Mouse (Mus musculus) megakaryocyte, embryonic 14.5 days (primary cell): Measurements from ENCODE around the gene Hmox1. TPM values are rescaled to one million over a fixed set of nuclear protein-coding genes. Genes with fewer than 3 reads are reported as not detected.

Source experiments
- H3K27me3 ChIP-seq: replicated peaks from 2 replicates; pipeline ENCODE3; 2012; ENCODE audit warnings: inconsistent platforms
- H3K36me3 ChIP-seq: replicated peaks from 2 replicates; pipeline ENCODE3; 2012; ENCODE audit warnings: low read length, inconsistent platforms, mixed read lengths
- H3K4me1 ChIP-seq: 2 replicates; pipeline ENCODE4 v1.6.1; 2012; ENCODE audit warnings: inconsistent platforms
- H3K4me3 ChIP-seq: replicated peaks from 2 replicates; pipeline ENCODE3; 2012; ENCODE audit warnings: moderate library complexity, mild to moderate bottlenecking, inconsistent platforms
- H3K9me3 ChIP-seq: 2 replicates; pipeline ENCODE4 v1.6.1; 2012; ENCODE audit warnings: inconsistent platforms
- FLI1 ChIP-seq: IDR thresholded peaks from 2 replicates; pipeline ENCODE4 v1.6.1; 2012; ENCODE audit warnings: low read length, inconsistent platforms, mixed read lengths
- GATA1 ChIP-seq: IDR thresholded peaks from 3 replicates; pipeline ENCODE4 v1.6.1; 2012; ENCODE audit warnings: mixed read lengths, low read length, inconsistent platforms, borderline replicate concordance
- polyA plus RNA-seq: library from polyadenylated mRNA; stranded (reverse); fragments of >175 nt; gene quantifications from 2 replicates; pipeline ENCODE4 v1.2.3, GENCODE M21; 2012; ENCODE audit warnings: low replicate concordance; ENCODE audit not compliant: insufficient read depth

Hmox1 gene
- polyA plus RNA-seq = 17.6 and 46.0 TPM in 2 replicates

- no peak for TF ChIP-seq GATA1
- no peak for TF ChIP-seq FLI1
- Histone ChIP-seq H3K4me3 (peak within 1 kb of the TSS; percentile 91), H3K36me3 (peaks cover 32% of the 10 kb centered on the region), H3K4me1 (peaks cover 64% of the 10 kb centered on the region), H3K27me3 (peaks cover 21% of the 10 kb centered on the region), H3K9me3 (peaks cover 2% of the 10 kb centered on the region; the same call in 1 of the 2 replicates)
Observed at GRCm38 (mm10) chr8:75093399-75094156, at the start of gene Hmox1. Hmox1 (plus strand) TSS chr8:75093621.

DNA sequence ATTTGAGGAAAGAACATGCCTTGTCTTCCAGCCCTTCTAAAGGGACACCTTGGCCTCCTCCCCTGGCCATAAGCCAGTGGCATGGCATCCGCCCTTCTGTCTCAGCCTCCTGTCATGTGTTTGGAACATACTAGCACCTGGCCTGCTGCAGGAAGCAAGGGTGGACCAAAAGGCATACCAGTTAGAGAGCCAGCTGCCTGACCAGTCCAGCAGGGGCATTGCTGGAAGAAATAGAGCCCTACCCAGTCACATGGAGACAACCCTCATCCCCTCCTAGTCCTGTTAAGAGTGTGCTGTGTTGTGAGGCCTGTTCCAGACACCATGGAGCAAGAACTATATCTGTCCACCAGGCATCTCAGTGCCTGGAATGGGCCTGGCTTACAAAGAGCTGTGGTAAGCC, 47.1 kb upstream of the Hmox1 start:
- Histone ChIP-seq H3K27me3 (no peaks in the 10 kb centered on the region), H3K9me3 (no peaks in the 10 kb centered on the region), H3K36me3 (peaks cover 74% of the 10 kb centered on the region), H3K4me3 (peak overlapping the region; percentile 43), H3K4me1 (peaks cover 89% of the 10 kb centered on the region)
- no peak for TF ChIP-seq FLI1
- no peak for TF ChIP-seq GATA1

- H3K36me3 ChIP-seq = peaks cover 81% of the 10 kb centered on the region
- no peak overlapping the region for H3K4me3 ChIP-seq
- H3K27me3 ChIP-seq = no peaks in the 10 kb centered on the region
- no peaks in the 10 kb centered on the region for H3K9me3 ChIP-seq
- no peak for TF ChIP-seq FLI1
- TF ChIP-seq GATA1 = no peak
- peaks cover 79% of the 10 kb centered on the region for H3K4me1 ChIP-seq
Observed at GRCm38 (mm10) chr8:75047784-75048183, 45.6 kb upstream of the Hmox1 start.

- H3K27me3 ChIP-seq = no peaks in the 10 kb centered on the region
- no peak for TF ChIP-seq FLI1
- TF ChIP-seq GATA1 = no peak
- H3K36me3 ChIP-seq = peaks cover 94% of the 10 kb centered on the region
- peaks cover 53% of the 10 kb centered on the region for H3K4me1 ChIP-seq
- H3K9me3 ChIP-seq = no peaks in the 10 kb centered on the region
- no peak overlapping the region for H3K4me3 ChIP-seq
Observed at GRCm38 (mm10) chr8:75053342-75053741, 40.1 kb upstream of the Hmox1 start.

GRCm38 (mm10) chr8:75055673-75056072, 37.7 kb upstream of the Hmox1 start:
- no peaks in the 10 kb centered on the region for H3K27me3 ChIP-seq
- H3K4me3 ChIP-seq = no peak overlapping the region
- H3K9me3 ChIP-seq = no peaks in the 10 kb centered on the region
- H3K36me3 ChIP-seq = peaks cover 96% of the 10 kb centered on the region
- TF ChIP-seq FLI1 (no peak), GATA1 (no peak)
- H3K4me1 ChIP-seq = peaks cover 43% of the 10 kb centered on the region

GRCm38 (mm10) chr8:75060022-75060421, 33.4 kb upstream of the Hmox1 start:
- Histone ChIP-seq H3K4me1 (peaks cover 72% of the 10 kb centered on the region), H3K36me3 (peaks cover 92% of the 10 kb centered on the region), H3K9me3 (no peaks in the 10 kb centered on the region), H3K4me3 (no peak overlapping the region), H3K27me3 (no peaks in the 10 kb centered on the region)
- TF ChIP-seq FLI1 = no peak
- TF ChIP-seq GATA1 = no peak

GRCm38 (mm10) chr8:75060815-75061214, 32.6 kb upstream of the Hmox1 start:
- H3K9me3 ChIP-seq = no peaks in the 10 kb centered on the region
- H3K36me3 ChIP-seq = peaks cover 93% of the 10 kb centered on the region
- no peaks in the 10 kb centered on the region for H3K27me3 ChIP-seq
- TF ChIP-seq GATA1 (no peak), FLI1 (no peak)
- no peak overlapping the region for H3K4me3 ChIP-seq
- H3K4me1 ChIP-seq = peaks cover 66% of the 10 kb centered on the region

- no peaks in the 10 kb centered on the region for H3K27me3 ChIP-seq
- peak overlapping the region; percentile 70 for H3K4me3 ChIP-seq
- H3K9me3 ChIP-seq = no peaks in the 10 kb centered on the region
- H3K4me1 ChIP-seq = peaks cover 72% of the 10 kb centered on the region
- no peak for TF ChIP-seq GATA1
- TF ChIP-seq FLI1 = no peak
- peaks cover 92% of the 10 kb centered on the region for H3K36me3 ChIP-seq
Observed at GRCm38 (mm10) chr8:75063290-75063689, 30.1 kb upstream of the Hmox1 start.

- peaks cover 69% of the 10 kb centered on the region for H3K4me1 ChIP-seq
- TF ChIP-seq GATA1 = no peak
- TF ChIP-seq FLI1 = no peak
- H3K36me3 ChIP-seq = peaks cover 85% of the 10 kb centered on the region
Observed at GRCm38 (mm10) chr8:75064790-75065189, 28.6 kb upstream of the Hmox1 start.

DNA sequence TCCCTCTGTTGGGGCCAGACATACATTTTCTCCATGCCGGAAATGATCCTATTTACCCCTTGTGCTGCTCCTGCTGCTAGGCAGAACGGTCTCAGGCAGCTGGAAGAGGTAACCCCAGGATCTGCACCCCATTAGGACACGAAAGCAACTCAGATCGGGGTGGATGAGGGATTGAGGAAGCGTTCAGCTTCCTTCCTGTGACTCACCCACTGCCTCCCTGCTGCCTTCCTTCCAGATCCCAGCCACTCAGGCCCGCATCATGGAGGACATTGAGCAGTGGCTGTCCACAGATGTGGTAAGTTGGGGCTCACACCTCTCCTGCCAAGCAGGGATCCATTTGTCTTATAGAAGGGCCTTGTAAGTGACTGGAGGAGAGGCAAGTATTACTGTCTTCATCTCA, 26.1 kb upstream of the Hmox1 start:
- no peak for TF ChIP-seq FLI1
- no peak for TF ChIP-seq GATA1
- H3K9me3 ChIP-seq = no peaks in the 10 kb centered on the region
- H3K27me3 ChIP-seq = no peaks in the 10 kb centered on the region
- peaks cover 70% of the 10 kb centered on the region for H3K36me3 ChIP-seq
- H3K4me1 ChIP-seq = peaks cover 62% of the 10 kb centered on the region
- H3K4me3 ChIP-seq = peak overlapping the region; percentile 15

More at GRCm38 (mm10) chr8:75064790-75065189, 28.6 kb upstream of the Hmox1 start:
- Histone ChIP-seq H3K27me3 (no peaks in the 10 kb centered on the region), H3K9me3 (no peaks in the 10 kb centered on the region), H3K4me3 (no peak overlapping the region)

- H3K27me3 ChIP-seq = peaks cover 3% of the 10 kb centered on the region
- peak overlapping the region; percentile 20 for H3K4me3 ChIP-seq
- peaks cover 43% of the 10 kb centered on the region for H3K4me1 ChIP-seq
- H3K9me3 ChIP-seq = no peaks in the 10 kb centered on the region
- H3K36me3 ChIP-seq = peaks cover 45% of the 10 kb centered on the region
- TF ChIP-seq FLI1 (no peak), GATA1 (no peak)
Observed at GRCm38 (mm10) chr8:75070297-75070696, 23.1 kb upstream of the Hmox1 start.
